Mouse (Mus musculus) hindbrain, embryonic 14.5 days (tissue): ENCODE measurements at regions not wholly inside any gene's neighbourhood (a gene's known extent, or its start where the extent isn't known, plus 50 kb on each side); places are given as distances from the start of the nearest gene placed in this dataset.

Source experiments
- ATAC-seq: fragments of 200-750 bp; cut with Nextera tagmentation; 2 replicates; pipeline ENCODE4 v1.8.0; 2017; ENCODE audit warnings: moderate number of reproducible peaks, mild to moderate bottlenecking, moderate TSS enrichment, moderate library complexity; ENCODE audit not compliant: low FRiP score
- DNase-seq: peaks from one replicate; pipeline ENCODE4 v3.0.0-alpha.2; 2015; ENCODE audit warnings: low spot score
- H3K27ac ChIP-seq: fragments of 300-500 bp; sonication (generic); 2 replicates; pipeline ENCODE4 v1.5.1; 2014; ENCODE audit warnings: mild to moderate bottlenecking, moderate library complexity
- H3K27me3 ChIP-seq: fragments of 300-500 bp; sonication (generic); 2 replicates; pipeline ENCODE4 v1.6.1; 2014; ENCODE audit warnings: mild to moderate bottlenecking, low read length, mixed read lengths; ENCODE audit not compliant: control insufficient read depth, insufficient read depth
- H3K36me3 ChIP-seq: fragments of 300-500 bp; sonication (generic); replicated peaks from 2 replicates; pipeline ENCODE4 v1.6.1; 2014; ENCODE audit not compliant: control insufficient read depth, insufficient read depth
- H3K4me1 ChIP-seq: fragments of 300-500 bp; sonication (generic); replicated peaks from 2 replicates; pipeline ENCODE4 v1.6.1; 2014; ENCODE audit warnings: antibody characterized with exemption, low read length, mixed read lengths; ENCODE audit not compliant: control insufficient read depth, insufficient read depth
- H3K4me2 ChIP-seq: fragments of 300-500 bp; sonication (generic); replicated peaks from 2 replicates; pipeline ENCODE4 v1.6.1; 2014; ENCODE audit warnings: mild to moderate bottlenecking, moderate library complexity
- H3K4me3 ChIP-seq: fragments of 300-500 bp; sonication (generic); replicated peaks from 2 replicates; pipeline ENCODE4 v1.5.1; 2014; ENCODE audit warnings: mild to moderate bottlenecking, low read length
- H3K9ac ChIP-seq: fragments of 300-500 bp; sonication (generic); 2 replicates; pipeline ENCODE4 v1.6.1; 2014
- H3K9me3 ChIP-seq: fragments of 300-500 bp; sonication (generic); 2 replicates; pipeline ENCODE4 v1.6.1; 2016; ENCODE audit warnings: low read length; ENCODE audit not compliant: control insufficient read depth
- WGBS: fragments of 180-500 bp; shearing (Covaris S2); extraction: QIAGEN DNeasy Blood & Tissue Kit; methylation state at CpG from one replicate; pipeline ENCODE4 v1.1.7; 2014; 5-methylcytosine and 5-hydroxymethylcytosine counted together

- H3K9me3 ChIP-seq: no peaks in the 10 kb centered on the region
- H3K27me3 ChIP-seq: no peaks in the 10 kb centered on the region
- DNase-seq (no peak), ATAC-seq (no peak)
- no peak overlapping the region for H3K9ac ChIP-seq
- WGBS: 96% methylated on average over 2 of the region's 2 CpGs
- no peak overlapping the region for H3K4me3 ChIP-seq
- H3K36me3 ChIP-seq: no peaks in the 10 kb centered on the region
- no peak overlapping the region for H3K4me2 ChIP-seq
- H3K4me1 ChIP-seq: no peaks in the 10 kb centered on the region
- no peak overlapping the region for H3K27ac ChIP-seq
These were observed 634.3 kb downstream of the Nup35 start for GRCm38 (mm10) chr2:81251321-81251720.

DNA sequence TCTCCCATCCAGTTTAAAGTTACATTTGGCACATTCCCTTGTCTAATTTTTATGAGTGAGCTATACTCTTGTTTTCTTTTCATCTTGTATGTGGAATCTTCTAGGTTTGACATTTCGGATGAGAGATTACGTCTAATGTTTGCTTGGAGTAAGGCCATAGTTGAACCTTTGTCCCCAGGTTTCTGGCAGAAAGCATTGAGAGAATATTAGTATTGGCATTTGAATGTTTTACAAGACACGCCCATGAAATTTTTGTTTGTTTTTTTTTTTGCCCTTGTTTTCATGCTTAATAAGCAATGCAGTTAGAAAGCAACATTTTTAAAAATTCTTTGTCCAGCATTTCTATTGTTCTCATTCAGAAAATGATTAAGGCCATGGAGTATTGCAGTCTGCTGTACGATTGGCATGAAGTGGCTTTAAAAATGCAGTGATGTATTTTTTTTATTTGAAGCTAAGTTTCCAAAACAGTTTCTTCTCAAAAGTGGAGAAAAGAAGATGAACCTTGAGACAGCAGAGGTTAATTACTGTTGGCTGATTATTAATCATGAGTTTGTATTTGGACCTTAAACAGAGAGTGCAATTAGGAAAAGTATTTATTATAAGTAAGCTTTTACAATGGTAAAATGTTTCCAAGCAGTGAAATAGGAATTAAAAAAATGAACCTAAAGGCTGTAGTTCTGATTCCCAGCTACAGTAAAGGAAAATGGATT, 645.2 kb downstream of the Nup35 start:
- H3K27me3 ChIP-seq: no peaks in the 10 kb centered on the region

GRCm38 (mm10) chr2:81269245-81269880, 652.3 kb downstream of the Nup35 start:
- Histone ChIP-seq H3K4me3 (no peak overlapping the region), H3K27me3 (no peaks in the 10 kb centered on the region), H3K4me1 (no peaks in the 10 kb centered on the region), H3K9me3 (no peaks in the 10 kb centered on the region), H3K4me2 (no peak overlapping the region), H3K36me3 (no peaks in the 10 kb centered on the region), H3K27ac (peak overlapping the region; percentile 20; the same call in 1 of the 2 replicates), H3K9ac (no peak overlapping the region)
- WGBS: 41% methylated on average over 3 of the region's 3 CpGs
- ATAC-seq: peak; percentile 66; the same call in 1 of the 2 replicates
- DNase-seq: peak; percentile 60

More for the DNA sequence above, 645.2 kb downstream of the Nup35 start:
- H3K4me3 ChIP-seq: no peak overlapping the region
- no peaks in the 10 kb centered on the region for H3K4me1 ChIP-seq
- H3K36me3 ChIP-seq: no peaks in the 10 kb centered on the region
- DNase-seq (no peak), ATAC-seq (no peak)
- H3K4me2 ChIP-seq: no peak overlapping the region
- WGBS: 84% methylated on average over 4 of the region's 4 CpGs
- no peak overlapping the region for H3K27ac ChIP-seq
- H3K9ac ChIP-seq: no peak overlapping the region
- no peaks in the 10 kb centered on the region for H3K9me3 ChIP-seq

DNA sequence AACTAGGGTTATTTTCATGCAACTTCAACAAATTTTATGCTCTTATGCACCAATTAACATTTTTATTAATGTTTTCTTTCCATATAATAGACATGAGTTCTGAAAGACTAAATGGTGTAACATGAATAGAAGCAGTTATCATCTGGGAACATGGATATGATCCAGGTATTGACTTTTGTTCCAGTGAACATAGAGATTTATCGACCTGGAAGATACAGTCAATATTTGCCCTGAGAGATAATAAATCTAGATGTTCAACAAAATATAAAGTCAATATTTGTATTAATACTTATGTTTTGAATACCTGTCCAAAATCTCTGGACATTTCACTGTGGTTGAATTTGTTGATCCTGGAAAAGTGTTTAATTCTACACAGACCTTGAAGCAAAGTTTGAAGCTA, 653.9 kb downstream of the Nup35 start:
- Histone ChIP-seq H3K4me2 (no peak overlapping the region), H3K36me3 (no peaks in the 10 kb centered on the region), H3K27me3 (no peaks in the 10 kb centered on the region), H3K27ac (no peak overlapping the region), H3K9ac (no peak overlapping the region), H3K4me1 (no peaks in the 10 kb centered on the region), H3K4me3 (no peak overlapping the region), H3K9me3 (no peaks in the 10 kb centered on the region)
- no peak for ATAC-seq
- no peak for DNase-seq
- WGBS: 78% methylated on average over 1 of the region's 1 CpGs

DNA sequence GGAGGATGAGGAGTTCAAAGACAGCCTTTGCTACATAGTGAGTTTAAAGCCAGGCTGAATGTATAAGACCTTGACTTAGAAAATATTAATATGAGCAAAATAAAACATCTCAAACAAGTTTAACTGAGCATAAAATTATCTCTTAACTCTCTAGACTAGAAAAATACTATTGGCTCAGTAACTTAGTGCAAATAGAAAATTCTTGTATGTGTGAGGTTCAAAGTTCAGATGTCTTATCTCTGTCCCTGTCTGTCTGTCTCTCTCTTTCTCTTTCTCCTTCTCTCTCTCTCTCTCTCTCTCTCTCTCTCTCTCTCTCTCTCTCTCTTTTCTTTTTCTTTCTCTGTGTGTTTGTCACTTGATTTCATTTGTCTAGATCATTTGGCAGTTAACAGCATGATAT, 655.5 kb downstream of the Nup35 start:
- DNase-seq (no peak), ATAC-seq (no peak)
- no peak overlapping the region for H3K9ac ChIP-seq
- no peak overlapping the region for H3K4me3 ChIP-seq
- no peaks in the 10 kb centered on the region for H3K27me3 ChIP-seq
- H3K9me3 ChIP-seq: no peaks in the 10 kb centered on the region
- no peak overlapping the region for H3K27ac ChIP-seq
- H3K4me1 ChIP-seq: no peaks in the 10 kb centered on the region
- no peak overlapping the region for H3K4me2 ChIP-seq
- H3K36me3 ChIP-seq: no peaks in the 10 kb centered on the region

- H3K4me1 ChIP-seq: no peaks in the 10 kb centered on the region
- no peak overlapping the region for H3K27ac ChIP-seq
- DNase-seq (no peak), ATAC-seq (no peak)
- no peak overlapping the region for H3K4me2 ChIP-seq
- WGBS: 51% methylated on average over 3 of the region's 3 CpGs
- no peaks in the 10 kb centered on the region for H3K9me3 ChIP-seq
- H3K36me3 ChIP-seq: no peaks in the 10 kb centered on the region
- no peak overlapping the region for H3K4me3 ChIP-seq
- H3K27me3 ChIP-seq: no peaks in the 10 kb centered on the region
- H3K9ac ChIP-seq: no peak overlapping the region
These were observed 670.4 kb downstream of the Nup35 start for GRCm38 (mm10) chr2:81287414-81287813.

GRCm38 (mm10) chr2:81328648-81329047, 711.6 kb downstream of the Nup35 start:
- no peak for DNase-seq
- H3K27me3 ChIP-seq: no peaks in the 10 kb centered on the region
- H3K27ac ChIP-seq: no peak overlapping the region
- H3K4me3 ChIP-seq: no peak overlapping the region
- no peaks in the 10 kb centered on the region for H3K9me3 ChIP-seq
- H3K36me3 ChIP-seq: no peaks in the 10 kb centered on the region
- H3K9ac ChIP-seq: no peak overlapping the region
- 90% methylated on average over 3 of the region's 3 CpGs for WGBS
- no peak overlapping the region for H3K4me2 ChIP-seq
- H3K4me1 ChIP-seq: no peaks in the 10 kb centered on the region
- no peak for ATAC-seq

- Histone ChIP-seq H3K4me1 (no peaks in the 10 kb centered on the region), H3K4me2 (no peak overlapping the region), H3K27ac (no peak overlapping the region), H3K9me3 (no peaks in the 10 kb centered on the region), H3K9ac (no peak overlapping the region), H3K36me3 (no peaks in the 10 kb centered on the region), H3K4me3 (no peak overlapping the region), H3K27me3 (no peaks in the 10 kb centered on the region)
- 82% methylated on average over 2 of the region's 2 CpGs for WGBS
- no peak for DNase-seq
- no peak for ATAC-seq
These were observed 716.0 kb upstream of the Zfp804a start for GRCm38 (mm10) chr2:81336982-81337381.

DNA sequence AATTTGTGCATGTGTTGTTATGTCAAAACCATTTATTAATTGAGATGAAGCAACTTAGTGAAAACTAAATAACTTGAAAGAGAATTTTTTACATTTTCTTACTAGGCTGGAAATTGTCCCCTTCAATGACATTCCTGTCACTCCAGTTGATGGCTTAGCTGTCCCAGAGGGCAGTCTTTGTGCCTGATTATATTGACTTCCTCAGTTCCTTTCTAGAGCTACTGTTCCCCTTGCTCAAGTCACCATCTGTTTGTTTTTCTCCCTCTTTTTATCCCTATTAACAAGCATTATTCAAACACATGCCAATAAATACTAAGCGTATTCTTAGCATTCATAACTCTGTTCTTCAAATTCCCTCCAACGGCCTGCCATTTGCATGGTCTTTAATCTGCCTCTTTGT, 712.6 kb upstream of the Zfp804a start:
- H3K36me3 ChIP-seq: no peaks in the 10 kb centered on the region
- WGBS: 37% methylated on average over 2 of the region's 2 CpGs
- no peak overlapping the region for H3K9ac ChIP-seq
- H3K9me3 ChIP-seq: no peaks in the 10 kb centered on the region
- H3K4me2 ChIP-seq: no peak overlapping the region
- no peaks in the 10 kb centered on the region for H3K4me1 ChIP-seq
- no peak overlapping the region for H3K4me3 ChIP-seq
- no peak overlapping the region for H3K27ac ChIP-seq
- ATAC-seq (no peak), DNase-seq (no peak)
- H3K27me3 ChIP-seq: no peaks in the 10 kb centered on the region
